Mouse (Mus musculus): Measurements from ENCODE around the gene Dlk2. TPM values are rescaled to one million over a fixed set of nuclear protein-coding genes. Genes with fewer than 3 reads are reported as not detected.
A peak's percentile ranks its signal among the peaks of the same experiment; 100 is the strongest.

Gene Dlk2
- polyA plus RNA-seq, 1 experiment: 0.61 TPM

- DNase-seq: no peak
- TF ChIP-seq POLR2A (IDR thresholded peaks at IDR 0.05; ENCODE audit: low read depth, low read length): no peak
- no peak for TF ChIP-seq CTCF (conservative IDR thresholded peaks at IDR 0.05; ENCODE audit: insufficient read depth, insufficient read length, low read depth, low read length)
- peak overlapping the region; percentile 15 for H3K4me3 ChIP-seq (ENCODE audit: insufficient read depth, low read depth, low read length)
- H3K4me1 ChIP-seq (ENCODE audit: control insufficient read depth, insufficient read depth, low read length): peaks cover 3% of the 10 kb centered on the region; the same call in 1 of the 2 replicates
- under 1% methylated on average over 53 of the region's 54 CpGs for WGBS
- no peaks in the 10 kb centered on the region for H3K27me3 ChIP-seq (replicated peaks; ENCODE audit: control insufficient read depth, insufficient read depth, low read length)
- no peaks in the 10 kb centered on the region for H3K36me3 ChIP-seq (ENCODE audit: control insufficient read depth, insufficient read depth, low read length)
- H3K27ac ChIP-seq (ENCODE audit: insufficient read depth, low read depth, low read length): no peak overlapping the region
Measured at GRCm38 (mm10) chr17:46254106-46254505, 43.1 kb upstream of the Dlk2 start.

GRCm38 (mm10) chr17:46255147-46255546, 42.1 kb upstream of the Dlk2 start:
- 27% methylated on average over 6 of the region's 6 CpGs for WGBS
- Histone ChIP-seq H3K27ac (ENCODE audit: insufficient read depth, low read depth, low read length) (no peak overlapping the region), H3K36me3 (ENCODE audit: control insufficient read depth, insufficient read depth, low read length) (no peaks in the 10 kb centered on the region), H3K27me3 (replicated peaks; ENCODE audit: control insufficient read depth, insufficient read depth, low read length) (no peaks in the 10 kb centered on the region), H3K4me3 (ENCODE audit: insufficient read depth, low read depth, low read length) (no peak overlapping the region), H3K4me1 (ENCODE audit: control insufficient read depth, insufficient read depth, low read length) (peaks cover 3% of the 10 kb centered on the region; the same call in 1 of the 2 replicates)
- no peak for TF ChIP-seq CTCF (conservative IDR thresholded peaks at IDR 0.05; ENCODE audit: insufficient read depth, insufficient read length, low read depth, low read length)
- TF ChIP-seq POLR2A (IDR thresholded peaks at IDR 0.05; ENCODE audit: low read depth, low read length): no peak
- DNase-seq: no peak

GRCm38 (mm10) chr17:46258279-46259053, 38.8 kb upstream of the Dlk2 start:
- TF ChIP-seq POLR2A (IDR thresholded peaks at IDR 0.05; ENCODE audit: low read depth, low read length) (no peak), CTCF (conservative IDR thresholded peaks at IDR 0.05; ENCODE audit: insufficient read depth, insufficient read length, low read depth, low read length) (no peak)
- H3K4me3 ChIP-seq (ENCODE audit: insufficient read depth, low read depth, low read length): no peak overlapping the region
- no peaks in the 10 kb centered on the region for H3K27me3 ChIP-seq (replicated peaks; ENCODE audit: control insufficient read depth, insufficient read depth, low read length)
- no peaks in the 10 kb centered on the region for H3K36me3 ChIP-seq (ENCODE audit: control insufficient read depth, insufficient read depth, low read length)
- H3K4me1 ChIP-seq (ENCODE audit: control insufficient read depth, insufficient read depth, low read length): peaks cover 1% of the 10 kb centered on the region; the same call in 1 of the 2 replicates
- 69% methylated on average over 30 of the region's 30 CpGs for WGBS
- no peak overlapping the region for H3K27ac ChIP-seq (ENCODE audit: insufficient read depth, low read depth, low read length)
- DNase-seq: peak; percentile 58

- no peak for DNase-seq
- Histone ChIP-seq H3K27ac (ENCODE audit: insufficient read depth, low read depth, low read length) (no peak overlapping the region), H3K36me3 (ENCODE audit: control insufficient read depth, insufficient read depth, low read length) (no peaks in the 10 kb centered on the region; the same call in 1 of the 2 replicates), H3K4me3 (ENCODE audit: insufficient read depth, low read depth, low read length) (no peak overlapping the region), H3K4me1 (ENCODE audit: control insufficient read depth, insufficient read depth, low read length) (no peaks in the 10 kb centered on the region), H3K27me3 (replicated peaks; ENCODE audit: control insufficient read depth, insufficient read depth, low read length) (no peaks in the 10 kb centered on the region)
- TF ChIP-seq CTCF (conservative IDR thresholded peaks at IDR 0.05; ENCODE audit: insufficient read depth, insufficient read length, low read depth, low read length) (no peak), POLR2A (IDR thresholded peaks at IDR 0.05; ENCODE audit: low read depth, low read length) (no peak)
- 87% methylated on average over 17 of the region's 17 CpGs for WGBS
Measured at GRCm38 (mm10) chr17:46259675-46260074, 37.5 kb upstream of the Dlk2 start.

- Histone ChIP-seq H3K4me1 (ENCODE audit: control insufficient read depth, insufficient read depth, low read length) (0 out of 2 replicates have a peak, but pooled peaks cover 3% of the 10 kb centered on the region), H3K27me3 (replicated peaks; ENCODE audit: control insufficient read depth, insufficient read depth, low read length) (no peaks in the 10 kb centered on the region), H3K36me3 (ENCODE audit: control insufficient read depth, insufficient read depth, low read length) (no peaks in the 10 kb centered on the region; the same call in 1 of the 2 replicates), H3K4me3 (ENCODE audit: insufficient read depth, low read depth, low read length) (no peak overlapping the region), H3K27ac (ENCODE audit: insufficient read depth, low read depth, low read length) (no peak overlapping the region)
- TF ChIP-seq POLR2A (IDR thresholded peaks at IDR 0.05; ENCODE audit: low read depth, low read length) (no peak), CTCF (conservative IDR thresholded peaks at IDR 0.05; ENCODE audit: insufficient read depth, insufficient read length, low read depth, low read length) (no peak)
- no peak for DNase-seq
- 83% methylated on average over 5 of the region's 5 CpGs for WGBS
Measured at GRCm38 (mm10) chr17:46262201-46262694, 35.0 kb upstream of the Dlk2 start.

- Histone ChIP-seq H3K27me3 (replicated peaks; ENCODE audit: control insufficient read depth, insufficient read depth, low read length) (no peaks in the 10 kb centered on the region), H3K4me3 (ENCODE audit: insufficient read depth, low read depth, low read length) (no peak overlapping the region), H3K27ac (ENCODE audit: insufficient read depth, low read depth, low read length) (no peak overlapping the region), H3K4me1 (ENCODE audit: control insufficient read depth, insufficient read depth, low read length) (0 out of 2 replicates have a peak, but pooled peaks cover 6% of the 10 kb centered on the region), H3K36me3 (ENCODE audit: control insufficient read depth, insufficient read depth, low read length) (no peaks in the 10 kb centered on the region; the same call in 1 of the 2 replicates)
- WGBS: 64% methylated on average over 12 of the region's 12 CpGs
- DNase-seq: no peak
- TF ChIP-seq CTCF (conservative IDR thresholded peaks at IDR 0.05; ENCODE audit: insufficient read depth, insufficient read length, low read depth, low read length) (no peak), POLR2A (IDR thresholded peaks at IDR 0.05; ENCODE audit: low read depth, low read length) (no peak)
Measured at GRCm38 (mm10) chr17:46265502-46265901, 31.7 kb upstream of the Dlk2 start.

GRCm38 (mm10) chr17:46265918-46266618, 31.2 kb upstream of the Dlk2 start:
- peak; percentile 83 for DNase-seq
- Histone ChIP-seq H3K36me3 (ENCODE audit: control insufficient read depth, insufficient read depth, low read length) (no peaks in the 10 kb centered on the region; the same call in 1 of the 2 replicates), H3K27me3 (replicated peaks; ENCODE audit: control insufficient read depth, insufficient read depth, low read length) (no peaks in the 10 kb centered on the region), H3K4me1 (ENCODE audit: control insufficient read depth, insufficient read depth, low read length) (0 out of 2 replicates have a peak, but pooled peaks cover 6% of the 10 kb centered on the region), H3K4me3 (ENCODE audit: insufficient read depth, low read depth, low read length) (no peak overlapping the region), H3K27ac (ENCODE audit: insufficient read depth, low read depth, low read length) (no peak overlapping the region)
- TF ChIP-seq POLR2A (IDR thresholded peaks at IDR 0.05; ENCODE audit: low read depth, low read length) (no peak), CTCF (conservative IDR thresholded peaks at IDR 0.05; ENCODE audit: insufficient read depth, insufficient read length, low read depth, low read length) (peak; percentile 86)
- WGBS: 20% methylated on average over 14 of the region's 14 CpGs

Data from kidney, adult 2 months (tissue).